Comparison of ENCODE assay signal across 15 mouse cellular contexts in the genomic region with DNA sequence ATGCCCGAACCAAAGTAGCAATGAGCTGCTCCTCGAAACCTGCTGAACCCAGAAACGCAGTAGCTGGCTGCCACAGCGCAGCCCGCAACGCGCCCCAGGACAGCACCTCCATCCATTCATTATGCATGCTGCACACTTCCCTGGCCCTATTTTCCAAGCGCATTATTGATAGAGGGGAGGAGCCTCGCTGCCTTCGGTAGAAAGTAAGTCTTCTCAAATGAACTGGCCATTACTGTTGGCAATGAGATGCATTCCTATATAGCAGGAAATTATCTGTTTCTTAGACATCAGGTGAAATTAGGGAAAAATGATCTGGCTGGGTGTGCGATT.
"Had no signal": no experiment of that assay in that cellular context is flagged by ENCODE, and none has a peak within 500 bp of the region (broad histone marks: within the 10 kb centered on the region; RNA-seq: fewer than 3 reads in every experiment).

No protein-coding gene starts in this region.

- H3K9me3 ChIP-seq: limb, embryonic 13.5 days; midbrain, embryonic 12.5 days; neural tube, embryonic 13.5 days had no signal

- H3K27ac ChIP-seq: limb, embryonic 13.5 days; liver, embryonic 14.5 days; macrophage; midbrain, embryonic 12.5 days; neural tube, embryonic 13.5 days had no signal

- H3K4me2 ChIP-seq: limb, embryonic 13.5 days; midbrain, embryonic 12.5 days; neural tube, embryonic 13.5 days had no signal

- H3K9ac ChIP-seq: limb, embryonic 13.5 days; liver, embryonic 14.5 days; midbrain, embryonic 12.5 days; neural tube, embryonic 13.5 days had no signal

- ATAC-seq: midbrain, embryonic 16.5 days had no signal

- H3K27me3 ChIP-seq: limb, embryonic 13.5 days; midbrain, embryonic 12.5 days; neural tube, embryonic 13.5 days had no signal

- H3K4me1 ChIP-seq: midbrain, embryonic 12.5 days had no signal

- DNase-seq: kidney, adult 11 months; kidney, postnatal 10 days; kidney, postnatal 4 days; lung, adult 18-20 months; lung, postnatal 14 days; right cerebral cortex, adult 18-20 months; right cerebral cortex, postnatal 25 days; thymus, adult 18-20 months; thymus, postnatal 14 days had no signal

- H3K4me3 ChIP-seq: limb, embryonic 13.5 days; midbrain, embryonic 12.5 days; neural tube, embryonic 13.5 days had no signal
